Mouse (Mus musculus) liver, embryonic 11.5 days (tissue): ENCODE measurements around the gene Angptl8. TPM values are rescaled to one million over a fixed set of nuclear protein-coding genes. Genes with fewer than 3 reads are reported as not detected.
"Not testable (repeated sequence)": the region's sequence is repeated elsewhere in the genome, so short reads cannot be mapped to it uniquely, and the experiment has no call there.

Source experiments
- ATAC-seq: fragments of 200-750 bp; cut with Nextera tagmentation; replicated peaks from 2 replicates; pipeline ENCODE4 v1.8.0; 2017; ENCODE audit warnings: moderate number of reproducible peaks, mild to moderate bottlenecking, moderate TSS enrichment, moderate library complexity; ENCODE audit not compliant: low FRiP score
- DNase-seq: peaks from one replicate; pipeline ENCODE4 v3.0.0-alpha.2; 2017; ENCODE audit warnings: low spot score
- H3K27ac ChIP-seq: fragments of 300-500 bp; sonication (generic); 2 replicates; pipeline ENCODE4 v1.5.1; 2014; ENCODE audit warnings: mild to moderate bottlenecking, low read depth, low read length, control low read depth
- H3K27me3 ChIP-seq: fragments of 300-500 bp; sonication (generic); replicated peaks from 2 replicates; pipeline ENCODE4 v1.6.1; 2014; ENCODE audit warnings: low read length, mixed read lengths; ENCODE audit not compliant: control insufficient read depth, insufficient read depth
- H3K36me3 ChIP-seq: fragments of 300-500 bp; sonication (generic); 2 replicates; pipeline ENCODE4 v1.6.1; 2014; ENCODE audit warnings: mild to moderate bottlenecking, low read length, moderate library complexity, mixed read lengths; ENCODE audit not compliant: control insufficient read depth, insufficient read depth
- H3K4me1 ChIP-seq: fragments of 300-500 bp; sonication (generic); replicated peaks from 2 replicates; pipeline ENCODE4 v1.6.1; 2014; ENCODE audit warnings: low read length, mixed read lengths; ENCODE audit not compliant: control insufficient read depth, insufficient read depth
- H3K4me2 ChIP-seq: fragments of 300-500 bp; sonication (generic); 2 replicates; pipeline ENCODE4 v1.6.1; 2014; ENCODE audit warnings: mild to moderate bottlenecking, control low read depth, moderate library complexity
- H3K4me3 ChIP-seq: fragments of 300-500 bp; sonication (generic); 2 replicates; pipeline ENCODE4 v1.5.1; 2014; ENCODE audit warnings: low read depth, low read length, control low read depth
- H3K9ac ChIP-seq: fragments of 300-500 bp; sonication (generic); 2 replicates; pipeline ENCODE4 v1.6.1; 2014; ENCODE audit warnings: low read depth, low read length, control low read depth
- H3K9me3 ChIP-seq: fragments of 300-500 bp; sonication (generic); 2 replicates; pipeline ENCODE4 v1.6.1; 2016; ENCODE audit warnings: low read length, inconsistent platforms, mixed read lengths; ENCODE audit not compliant: control insufficient read depth
- WGBS: fragments of 180-500 bp; shearing (Covaris S2); extraction: QIAGEN DNeasy Blood & Tissue Kit; methylation state at CpG from one replicate; pipeline ENCODE4 v1.1.7; 2014; 5-methylcytosine and 5-hydroxymethylcytosine counted together
- polyA plus RNA-seq: library from polyadenylated mRNA; unstranded; fragments of >200 nt; fragmentation: Nextera tagmentation; extraction: Ambion mirVana; gene quantifications from 2 replicates; pipeline ENCODE4 v1.2.1, GENCODE M21; 2014

Gene Angptl8
- polyA plus RNA-seq, 1 experiment from 2014 or later = 17.4 TPM

- Histone ChIP-seq H3K9me3 (peaks cover 3% of the 10 kb centered on the region; the same call in 1 of the 2 replicates), H3K27ac (no peak overlapping the region), H3K4me3 (no peak overlapping the region), H3K36me3 (no peaks in the 10 kb centered on the region), H3K9ac (no peak overlapping the region), H3K4me1 (no peaks in the 10 kb centered on the region; the same call in 1 of the 2 replicates), H3K27me3 (no peaks in the 10 kb centered on the region), H3K4me2 (no peak overlapping the region)
- ATAC-seq = no peak; the same call in 1 of the 2 replicates
- DNase-seq = no peak
- 56% methylated on average over 6 of the region's 6 CpGs for WGBS
Measured at GRCm38 (mm10) chr9:21858084-21858483, 22.8 kb downstream of the Angptl8 start.

- DNase-seq (no peak), ATAC-seq (no peak)
- WGBS = 84% methylated on average over 3 of the region's 3 CpGs
- Histone ChIP-seq H3K4me2 (no peak overlapping the region), H3K9ac (no peak overlapping the region), H3K27ac (no peak overlapping the region), H3K4me1 (no peaks in the 10 kb centered on the region), H3K4me3 (no peak overlapping the region), H3K9me3 (peaks cover 3% of the 10 kb centered on the region; the same call in 1 of the 2 replicates), H3K27me3 (no peaks in the 10 kb centered on the region), H3K36me3 (no peaks in the 10 kb centered on the region)
Measured at GRCm38 (mm10) chr9:21859606-21860005, 24.3 kb downstream of the Angptl8 start.

- not testable (repeated sequence) for H3K27me3 ChIP-seq, ATAC-seq, H3K27ac ChIP-seq, H3K4me2 ChIP-seq, H3K36me3 ChIP-seq, H3K9me3 ChIP-seq, H3K4me1 ChIP-seq, DNase-seq, H3K4me3 ChIP-seq, H3K9ac ChIP-seq
- WGBS = 73% methylated on average over 6 of the region's 6 CpGs
Measured at GRCm38 (mm10) chr9:21860349-21860748, 25.0 kb downstream of the Angptl8 start.

GRCm38 (mm10) chr9:21862181-21862580 is 26.9 kb downstream of the Angptl8 start:
- no peak overlapping the region for H3K27ac ChIP-seq
- H3K9ac ChIP-seq = no peak overlapping the region
- no peaks in the 10 kb centered on the region for H3K27me3 ChIP-seq
- H3K36me3 ChIP-seq = no peaks in the 10 kb centered on the region
- no peaks in the 10 kb centered on the region for H3K4me1 ChIP-seq
- DNase-seq (no peak), ATAC-seq (no peak)
- no peak overlapping the region for H3K4me2 ChIP-seq
- H3K4me3 ChIP-seq = no peak overlapping the region
- H3K9me3 ChIP-seq = peaks cover 3% of the 10 kb centered on the region; the same call in 1 of the 2 replicates
- 83% methylated on average over 1 of the region's 1 CpGs for WGBS

- peaks cover 3% of the 10 kb centered on the region; the same call in 1 of the 2 replicates for H3K9me3 ChIP-seq
- ATAC-seq (no peak), DNase-seq (no peak)
- H3K9ac ChIP-seq = no peak overlapping the region
- H3K4me3 ChIP-seq = no peak overlapping the region
- no peak overlapping the region for H3K4me2 ChIP-seq
- 66% methylated on average over 5 of the region's 5 CpGs for WGBS
- H3K27ac ChIP-seq = no peak overlapping the region
- no peaks in the 10 kb centered on the region for H3K4me1 ChIP-seq
- no peaks in the 10 kb centered on the region for H3K36me3 ChIP-seq
- H3K27me3 ChIP-seq = no peaks in the 10 kb centered on the region
Measured at GRCm38 (mm10) chr9:21865673-21866398, 30.5 kb downstream of the Angptl8 start.

- H3K27ac ChIP-seq = no peak overlapping the region
- DNase-seq (no peak), ATAC-seq (no peak)
- WGBS = 67% methylated on average over 2 of the region's 2 CpGs
- no peaks in the 10 kb centered on the region for H3K4me1 ChIP-seq
- no peaks in the 10 kb centered on the region for H3K36me3 ChIP-seq
- H3K9me3 ChIP-seq = peaks cover 3% of the 10 kb centered on the region; the same call in 1 of the 2 replicates
- no peak overlapping the region for H3K9ac ChIP-seq
- H3K4me2 ChIP-seq = no peak overlapping the region
- peaks cover 3% of the 10 kb centered on the region; the same call in 1 of the 2 replicates for H3K27me3 ChIP-seq
- no peak overlapping the region for H3K4me3 ChIP-seq
Measured at GRCm38 (mm10) chr9:21866641-21867040, 31.3 kb downstream of the Angptl8 start.

- peaks cover 3% of the 10 kb centered on the region; the same call in 1 of the 2 replicates for H3K27me3 ChIP-seq
- H3K4me3 ChIP-seq = no peak overlapping the region
- no peaks in the 10 kb centered on the region for H3K36me3 ChIP-seq
- no peaks in the 10 kb centered on the region for H3K9me3 ChIP-seq
- no peak overlapping the region for H3K9ac ChIP-seq
- no peak overlapping the region for H3K27ac ChIP-seq
- no peak for ATAC-seq
- DNase-seq = no peak
- 61% methylated on average over 3 of the region's 3 CpGs for WGBS
- no peaks in the 10 kb centered on the region for H3K4me1 ChIP-seq
- no peak overlapping the region for H3K4me2 ChIP-seq
Measured at GRCm38 (mm10) chr9:21867726-21868125, 32.4 kb downstream of the Angptl8 start.

GRCm38 (mm10) chr9:21869290-21869689 is 34.0 kb downstream of the Angptl8 start:
- not testable (repeated sequence) for H3K27me3 ChIP-seq, H3K4me1 ChIP-seq, H3K27ac ChIP-seq, H3K9ac ChIP-seq, H3K9me3 ChIP-seq, DNase-seq, ATAC-seq, H3K4me3 ChIP-seq, H3K36me3 ChIP-seq, H3K4me2 ChIP-seq
- WGBS = 53% methylated on average over 7 of the region's 7 CpGs
